Mouse (Mus musculus) kidney, embryonic 14.5 days (tissue): Measurements from ENCODE around the gene Chkb. TPM values are rescaled to one million over a fixed set of nuclear protein-coding genes. Genes with fewer than 3 reads are reported as not detected.
A peak's percentile ranks its signal among the peaks of the same experiment; 100 is the strongest.

Experiments used
- ATAC-seq: fragments of 200-750 bp; cut with Nextera tagmentation; 2 replicates; pipeline ENCODE4 v1.8.0; 2017; ENCODE audit warnings: moderate number of reproducible peaks, mild to moderate bottlenecking, moderate TSS enrichment, moderate library complexity; ENCODE audit not compliant: low FRiP score, low TSS enrichment
- H3K27ac ChIP-seq: fragments of 300-500 bp; sonication (generic); 2 replicates; pipeline ENCODE4 v1.5.1; 2014; ENCODE audit warnings: low read depth, mild to moderate bottlenecking, low read length, moderate library complexity, mixed read lengths
- H3K27me3 ChIP-seq: fragments of 300-500 bp; sonication (generic); 2 replicates; pipeline ENCODE4 v1.6.1; 2014; ENCODE audit warnings: mild to moderate bottlenecking, low read length; ENCODE audit not compliant: control insufficient read depth, insufficient read depth
- H3K36me3 ChIP-seq: fragments of 300-500 bp; sonication (generic); 2 replicates; pipeline ENCODE4 v1.6.1; 2014; ENCODE audit warnings: low read length, mixed read lengths; ENCODE audit not compliant: control insufficient read depth, insufficient read depth
- H3K4me1 ChIP-seq: fragments of 300-500 bp; sonication (generic); 2 replicates; pipeline ENCODE4 v1.6.1; 2014; ENCODE audit warnings: low read length, mixed read lengths; ENCODE audit not compliant: control insufficient read depth, insufficient read depth
- H3K4me2 ChIP-seq: fragments of 300-500 bp; sonication (generic); replicated peaks from 2 replicates; pipeline ENCODE4 v1.6.1; 2014; ENCODE audit warnings: low read depth, mild to moderate bottlenecking, low read length
- H3K4me3 ChIP-seq: fragments of 300-500 bp; sonication (generic); 2 replicates; pipeline ENCODE4 v1.5.1; 2014; ENCODE audit warnings: mild to moderate bottlenecking, low read length
- H3K9ac ChIP-seq: fragments of 300-500 bp; sonication (generic); 2 replicates; pipeline ENCODE4 v1.6.1; 2014; ENCODE audit warnings: low read depth, mild to moderate bottlenecking, low read length, moderate library complexity
- H3K9me3 ChIP-seq: fragments of 300-500 bp; sonication (generic); 2 replicates; pipeline ENCODE4 v1.6.1; 2016; ENCODE audit warnings: low read length; ENCODE audit not compliant: control insufficient read depth
- WGBS: fragments of 180-500 bp; shearing (Covaris S2); extraction: QIAGEN DNeasy Blood & Tissue Kit; methylation state at CpG from one replicate; pipeline ENCODE4 v1.1.7; 2014; 5-methylcytosine and 5-hydroxymethylcytosine counted together
- polyA plus RNA-seq: library from polyadenylated mRNA; unstranded; fragments of >200 nt; fragmentation: Nextera tagmentation; extraction: Ambion mirVana; gene quantifications from 2 replicates; pipeline ENCODE4 v1.2.1, GENCODE M21; 2014

The Chkb gene
- polyA plus RNA-seq, 1 experiment from 2014 or later: 57.7 TPM

DNA sequence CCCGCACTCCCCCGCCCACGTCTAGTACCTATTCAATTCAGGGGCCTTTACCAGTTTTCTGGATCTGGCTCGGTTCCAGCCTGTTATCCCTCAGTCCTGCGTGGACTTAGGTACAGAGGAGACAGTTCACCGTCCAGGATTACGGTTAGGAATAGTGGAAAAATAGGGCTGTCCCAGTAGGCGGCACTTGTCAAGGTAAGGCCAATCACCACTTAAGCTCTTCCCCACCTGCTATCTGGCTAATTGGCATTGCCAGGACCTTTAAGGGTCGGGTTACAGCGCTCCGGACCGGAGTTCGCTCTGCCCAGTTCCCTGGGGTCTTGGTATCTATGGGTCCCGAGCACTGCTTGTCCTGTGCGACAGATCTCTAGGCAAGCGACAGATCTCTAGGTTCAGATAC lies 52.8 kb downstream of the Chkb start, which contains the start of gene Tymp:
Gene Tymp, minus strand, starts transcription at position 83 of the 400 bp plus-strand sequence.
- H3K4me2 ChIP-seq: 0 out of 2 replicates have a peak within 1 kb of the TSS, but pooled peaks have one; percentile 5
- H3K27ac ChIP-seq: no peak within 1 kb of the TSS
- no peaks in the 10 kb centered on the region for H3K9me3 ChIP-seq
- H3K4me1 ChIP-seq: peaks cover 21% of the 10 kb centered on the region; the same call in 1 of the 2 replicates
- WGBS: 17% methylated on average over 16 of the region's 16 CpGs
- ATAC-seq: no peak
- no peak within 1 kb of the TSS for H3K9ac ChIP-seq
- H3K4me3 ChIP-seq: peak within 1 kb of the TSS; percentile 4; the same call in 1 of the 2 replicates
- peaks cover 7% of the 10 kb centered on the region for H3K36me3 ChIP-seq
- H3K27me3 ChIP-seq: peaks cover 44% of the 10 kb centered on the region

Other genes starting within 250 kb of the Chkb start
- gene Plxnb2, start 249.1 kb downstream of the Chkb start, polyA plus RNA-seq: 124 and 165 TPM in 2 replicates
- gene Dennd6b, start 233.4 kb downstream of the Chkb start, polyA plus RNA-seq: 15.8 and 16.6 TPM in 2 replicates
- gene Ppp6r2, start 218.4 kb downstream of the Chkb start, polyA plus RNA-seq: 23.6 and 29.8 TPM in 2 replicates
- gene Sbf1, start 114.6 kb downstream of the Chkb start, polyA plus RNA-seq: 55.6 and 62.0 TPM in 2 replicates
- gene Adm2, start 107.2 kb downstream of the Chkb start, polyA plus RNA-seq: 0.43 and 0.44 TPM in 2 replicates
- gene Miox, start 95.5 kb downstream of the Chkb start, polyA plus RNA-seq: 0.76 TPM in 1 of 2 replicates, not detected in the other
- gene Lmf2, start 74.2 kb downstream of the Chkb start, polyA plus RNA-seq: 28.0 and 48.1 TPM in 2 replicates
- gene Ncaph2, start 74.2 kb downstream of the Chkb start, polyA plus RNA-seq: 130 and 151 TPM in 2 replicates
- gene Sco2, start 56.1 kb downstream of the Chkb start, polyA plus RNA-seq: 10.2 and 11.4 TPM in 2 replicates
- 1.6 and 1.8 TPM in 2 replicates for gene Tymp, start 52.9 kb downstream of the Chkb start, polyA plus RNA-seq
- 0.50 TPM in 1 of 2 replicates, not detected in the other for gene Odf3b, start 50.6 kb downstream of the Chkb start, polyA plus RNA-seq
- gene Klhdc7b, start 45.0 kb downstream of the Chkb start, polyA plus RNA-seq: not detected in 2 replicates
- gene Syce3, start 19.4 kb downstream of the Chkb start, polyA plus RNA-seq: not detected in 2 replicates
- gene Cpt1b, start 4.0 kb downstream of the Chkb start, polyA plus RNA-seq: 1.7 and 2.5 TPM in 2 replicates
- 3.1 TPM in 2 replicates for gene C730034F03Rik, start 319 bp downstream of the Chkb start, polyA plus RNA-seq
- not detected in 2 replicates for gene Gm44502, start 212 bp downstream of the Chkb start, polyA plus RNA-seq
- gene Mapk8ip2, start 24.0 kb upstream of the Chkb start, polyA plus RNA-seq: 0.34 and 0.37 TPM in 2 replicates
- 11.1 and 12.1 TPM in 2 replicates for gene Arsa, start 47.5 kb upstream of the Chkb start, polyA plus RNA-seq
- 2.5 and 3.0 TPM in 2 replicates for gene Shank3, start 69.7 kb upstream of the Chkb start, polyA plus RNA-seq
- gene Acr, start 138.4 kb upstream of the Chkb start, polyA plus RNA-seq: 0.32 TPM in 1 of 2 replicates, not detected in the other
- 66.2 and 66.9 TPM in 2 replicates for gene Rabl2, start 162.0 kb upstream of the Chkb start, polyA plus RNA-seq